Mouse (Mus musculus): ENCODE results near the gene Slco1c1.

DNA sequence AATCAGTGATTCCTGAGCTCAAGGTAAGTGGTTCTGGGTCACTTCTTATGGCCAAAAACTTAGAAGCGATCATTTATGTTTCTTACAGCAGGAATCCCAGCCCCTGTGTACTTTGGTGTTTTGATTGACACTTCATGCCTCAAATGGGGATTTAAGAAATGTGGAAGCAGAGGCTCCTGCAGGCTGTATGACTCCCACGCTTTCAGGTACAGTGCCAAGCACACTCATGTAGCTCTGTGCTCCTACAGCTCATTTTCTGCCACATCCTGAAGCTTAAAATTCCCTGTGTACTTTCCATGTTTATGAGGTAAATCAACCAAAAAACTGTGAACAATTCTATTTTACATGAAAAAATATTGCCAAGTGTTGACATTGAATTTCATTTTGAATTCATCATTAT is 43.2 kb downstream of the Slco1c1 start:
- no peak for TF ChIP-seq CTCF (conservative IDR thresholded peaks at IDR 0.05; ENCODE audit: insufficient read depth, insufficient read length, low read depth, low read length)
- no peak for TF ChIP-seq POLR2A (IDR thresholded peaks at IDR 0.05; ENCODE audit: low read depth, low read length)
